Mouse (Mus musculus) liver, embryonic 15.5 days (tissue): Measurements from ENCODE around the gene Zfp57. TPM values are rescaled to one million over a fixed set of nuclear protein-coding genes. Genes with fewer than 3 reads are reported as not detected.

Experiments used
- ATAC-seq: fragments of 200-750 bp; cut with Nextera tagmentation; 2 replicates; pipeline ENCODE4 v1.8.0; 2017; ENCODE audit warnings: moderate number of reproducible peaks, mild to moderate bottlenecking, moderate library complexity; ENCODE audit not compliant: insufficient read depth
- H3K27ac ChIP-seq: fragments of 300-500 bp; sonication (generic); replicated peaks from 2 replicates; pipeline ENCODE4 v1.5.1; 2015; ENCODE audit warnings: mild to moderate bottlenecking, inconsistent platforms
- H3K27me3 ChIP-seq: fragments of 300-500 bp; sonication (generic); 2 replicates; pipeline ENCODE4 v1.6.1; 2015; ENCODE audit warnings: mild to moderate bottlenecking, inconsistent platforms
- H3K36me3 ChIP-seq: fragments of 300-500 bp; sonication (generic); replicated peaks from 2 replicates; pipeline ENCODE4 v1.6.1; 2015; ENCODE audit warnings: moderate library complexity, mild to moderate bottlenecking, inconsistent platforms
- H3K4me1 ChIP-seq: fragments of 300-500 bp; sonication (generic); replicated peaks from 2 replicates; pipeline ENCODE4 v1.6.1; 2015; ENCODE audit warnings: inconsistent platforms
- H3K4me2 ChIP-seq: fragments of 300-500 bp; sonication (generic); 2 replicates; pipeline ENCODE4 v1.6.1; 2015; ENCODE audit warnings: moderate library complexity, mild to moderate bottlenecking, inconsistent platforms
- H3K4me3 ChIP-seq: fragments of 300-500 bp; sonication (generic); replicated peaks from 2 replicates; pipeline ENCODE4 v1.5.1; 2015; ENCODE audit warnings: mild to moderate bottlenecking, inconsistent platforms
- H3K9ac ChIP-seq: fragments of 300-500 bp; sonication (generic); 2 replicates; pipeline ENCODE4 v1.6.1; 2015; ENCODE audit warnings: moderate library complexity, mild to moderate bottlenecking, inconsistent platforms
- H3K9me3 ChIP-seq: fragments of 300-500 bp; sonication (generic); replicated peaks from 2 replicates; pipeline ENCODE4 v1.6.1; 2016; ENCODE audit warnings: inconsistent platforms
- WGBS: fragments of 180-500 bp; shearing (Covaris S2); methylation state at CpG from one replicate; pipeline ENCODE4 v1.1.7; 2015; ENCODE audit warnings: mixed read lengths; ENCODE audit not compliant: insufficient replicate concordance; 5-methylcytosine and 5-hydroxymethylcytosine counted together
- polyA plus RNA-seq: library from polyadenylated mRNA; unstranded; fragments of >200 nt; fragmentation: Nextera tagmentation; extraction: Ambion mirVana; gene quantifications from 2 replicates; pipeline ENCODE4 v1.2.1, GENCODE M21; 2015

The Zfp57 gene
- polyA plus RNA-seq: 3.2 and 3.8 TPM in 2 replicates

DNA sequence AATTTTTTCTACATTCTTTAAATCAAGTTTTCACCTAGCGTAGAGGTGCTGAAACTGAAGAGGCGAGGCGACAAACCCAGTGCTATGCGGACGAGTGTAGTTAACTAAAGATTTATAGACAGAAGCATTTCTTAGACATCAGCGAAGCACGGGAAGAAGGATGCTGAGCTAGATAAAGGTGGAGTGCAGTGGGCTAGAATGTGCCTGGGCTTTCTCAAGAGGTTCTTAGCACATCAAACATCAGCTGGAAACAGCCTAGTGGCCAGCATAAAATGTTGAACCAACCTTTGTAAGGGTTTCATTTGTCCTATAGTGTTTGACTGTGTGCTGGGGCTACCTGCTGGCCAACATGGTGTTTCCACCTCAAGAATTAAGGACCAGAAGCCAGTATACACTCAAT is at the start of gene Zfp57:
Gene Zfp57 (plus strand): TSS at position 301 of the 400 bp plus-strand sequence.
- no peaks in the 10 kb centered on the region for H3K4me1 ChIP-seq
- peaks cover 33% of the 10 kb centered on the region for H3K27me3 ChIP-seq
- no peak within 1 kb of the TSS for H3K9ac ChIP-seq
- H3K27ac ChIP-seq: no peak within 1 kb of the TSS
- H3K36me3 ChIP-seq: no peaks in the 10 kb centered on the region
- H3K9me3 ChIP-seq: no peaks in the 10 kb centered on the region
- 73% methylated on average over 7 of the region's 7 CpGs for WGBS
- no peak for ATAC-seq
- no peak within 1 kb of the TSS for H3K4me3 ChIP-seq
- no peak within 1 kb of the TSS for H3K4me2 ChIP-seq

DNA sequence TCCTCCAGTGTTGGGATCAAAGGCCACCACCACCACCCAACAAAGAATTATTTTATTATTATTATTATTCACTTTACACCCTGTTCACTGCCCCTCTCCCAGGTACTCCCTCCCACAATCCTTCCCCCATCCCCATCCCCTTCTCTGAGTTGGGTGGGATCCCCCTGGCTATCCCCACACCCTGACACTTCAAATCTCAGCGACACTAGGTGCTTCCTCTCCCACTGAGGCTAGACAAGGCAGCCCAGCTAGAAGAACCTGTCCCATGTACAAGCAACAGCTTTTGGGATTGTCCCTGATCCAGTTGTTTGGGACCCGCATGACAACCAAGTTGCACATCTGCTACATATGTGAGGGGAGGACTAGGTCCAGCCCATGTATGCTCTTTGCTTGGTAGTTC is 48.3 kb upstream of the Zfp57 start:
- H3K36me3 ChIP-seq: peaks cover 21% of the 10 kb centered on the region
- no peak overlapping the region for H3K4me3 ChIP-seq
- ATAC-seq: no peak
- no peak overlapping the region for H3K27ac ChIP-seq
- H3K9me3 ChIP-seq: no peaks in the 10 kb centered on the region
- H3K9ac ChIP-seq: no peak overlapping the region
- WGBS: 80% methylated on average over 2 of the region's 2 CpGs
- peaks cover 14% of the 10 kb centered on the region for H3K27me3 ChIP-seq
- peaks cover 25% of the 10 kb centered on the region for H3K4me1 ChIP-seq
- no peak overlapping the region for H3K4me2 ChIP-seq

DNA sequence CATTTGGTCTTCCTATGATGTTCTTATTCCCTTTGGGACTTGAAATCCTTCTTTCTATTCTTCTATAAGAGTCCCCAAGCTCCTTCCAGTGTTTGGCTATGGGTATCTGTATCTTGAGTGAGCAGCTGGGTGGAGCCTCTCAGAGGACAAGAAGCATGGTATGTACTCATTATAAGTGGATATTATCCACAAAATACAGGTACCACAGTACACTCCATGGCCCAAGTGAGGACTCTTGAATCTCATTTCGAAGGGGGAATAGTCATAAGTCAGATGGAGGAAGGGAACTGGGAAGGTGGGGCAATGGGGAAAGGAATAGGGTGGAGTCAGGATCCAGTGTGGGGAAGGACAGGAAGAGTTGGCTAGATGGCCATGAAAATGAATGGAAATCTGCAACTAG is 47.9 kb upstream of the Zfp57 start:
- H3K9ac ChIP-seq: no peak overlapping the region
- no peak overlapping the region for H3K4me3 ChIP-seq
- no peaks in the 10 kb centered on the region for H3K9me3 ChIP-seq
- no peak overlapping the region for H3K4me2 ChIP-seq
- peaks cover 21% of the 10 kb centered on the region for H3K36me3 ChIP-seq
- H3K4me1 ChIP-seq: peaks cover 29% of the 10 kb centered on the region
- H3K27ac ChIP-seq: no peak overlapping the region
- no peak for ATAC-seq
- WGBS: 61% methylated on average over 1 of the region's 1 CpGs
- H3K27me3 ChIP-seq: peaks cover 10% of the 10 kb centered on the region

DNA sequence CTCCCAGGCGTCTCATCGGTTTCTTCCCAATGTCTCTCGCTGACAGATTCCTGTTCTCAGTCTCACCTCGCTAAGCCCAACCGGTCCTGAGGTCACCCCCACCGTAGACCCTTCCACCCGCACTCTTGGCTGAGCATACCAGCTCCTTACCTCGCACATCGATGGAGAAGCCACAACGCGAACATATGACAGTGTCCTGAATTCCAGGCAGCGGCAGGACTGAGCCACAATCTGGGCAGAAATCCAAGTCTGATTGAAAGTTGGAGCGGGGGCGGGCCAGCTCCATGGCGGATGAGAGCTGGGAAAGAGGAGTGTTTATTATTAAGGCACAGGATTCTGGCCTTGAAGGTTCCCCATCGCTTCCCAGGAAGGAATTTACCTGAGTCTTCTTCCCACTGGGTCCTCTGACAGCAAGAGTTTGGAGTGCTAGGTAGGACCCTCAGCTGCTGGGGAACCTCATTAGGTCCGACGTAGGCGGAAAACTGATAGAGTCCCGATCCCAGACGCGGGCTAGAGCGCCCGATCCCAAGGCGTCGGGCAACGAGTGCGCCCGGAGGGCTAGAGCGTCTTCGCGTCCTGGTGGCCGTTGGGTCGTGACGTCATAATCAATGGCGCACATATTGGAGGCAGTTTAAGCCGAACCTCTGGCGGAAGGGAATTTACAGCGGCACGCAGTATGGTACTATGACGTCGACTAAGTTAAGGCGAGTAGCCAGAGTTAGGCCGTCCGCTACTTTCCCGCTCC is 42.8 kb upstream of the Zfp57 start, which contains the start of the genes Znrd1 and Znrd1as:
Gene Znrd1 (minus strand): TSS at position 561 of the 745 bp plus-strand sequence.
Gene Znrd1as (plus strand): TSS at position 594 of the 745 bp plus-strand sequence.
- 0 out of 2 replicates have a peak, but pooled peaks cover 10% of the 10 kb centered on the region for H3K36me3 ChIP-seq
- no peaks in the 10 kb centered on the region for H3K9me3 ChIP-seq
- ATAC-seq: peak; percentile 96
- under 1% methylated on average over 46 of the region's 46 CpGs for WGBS
- peak within 1 kb of the TSS; percentile 70 for H3K9ac ChIP-seq
- peak within 1 kb of the TSS; percentile 60 for H3K27ac ChIP-seq
- peaks cover 20% of the 10 kb centered on the region for H3K4me1 ChIP-seq
- H3K4me2 ChIP-seq: peak within 1 kb of the TSS; percentile 79
- H3K4me3 ChIP-seq: peak within 1 kb of the TSS; percentile 72
- H3K27me3 ChIP-seq: no peaks in the 10 kb centered on the region

DNA sequence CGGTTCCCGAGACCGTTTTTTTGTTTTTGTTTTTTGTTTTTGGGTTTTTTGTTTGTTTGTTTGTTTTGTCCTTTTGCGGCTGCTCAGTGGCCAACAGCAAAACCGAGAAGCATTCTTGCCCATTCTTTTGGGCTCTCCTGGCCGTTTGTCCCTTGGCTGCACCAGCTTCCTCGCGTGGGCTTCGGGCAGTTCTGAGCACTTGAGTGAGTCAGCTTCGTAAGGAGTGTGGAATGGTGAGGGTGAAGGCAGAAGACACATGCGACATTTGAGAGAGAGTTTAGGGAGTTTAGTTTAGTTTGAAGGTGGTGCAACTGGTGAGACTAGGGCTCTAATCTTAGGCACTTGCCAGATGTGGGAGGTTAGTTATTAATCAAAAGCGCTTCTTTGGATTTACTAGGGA is 42.1 kb upstream of the Zfp57 start:
- Histone ChIP-seq H3K4me3 (peak overlapping the region; percentile 72), H3K4me1 (peaks cover 20% of the 10 kb centered on the region), H3K27ac (peak overlapping the region; percentile 60)

DNA sequence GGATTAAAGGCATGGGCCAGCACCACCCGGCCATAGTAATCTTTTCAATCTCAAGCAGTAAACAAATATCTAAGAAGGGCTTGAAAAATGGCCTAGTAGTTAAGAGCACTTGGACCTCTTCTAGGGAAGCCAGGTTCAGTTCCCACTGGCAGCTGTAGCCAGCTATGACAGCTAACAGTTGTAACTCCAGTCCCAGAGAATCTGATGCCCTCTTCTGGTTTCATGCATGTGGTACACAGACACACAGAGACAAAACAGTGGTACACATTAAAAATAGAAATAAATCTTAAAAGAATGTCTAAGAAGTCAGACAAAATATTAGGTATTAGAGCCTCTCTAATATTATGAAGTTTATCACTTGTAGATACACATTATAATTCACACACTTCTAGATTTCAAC is 39.8 kb upstream of the Zfp57 start:
- Histone ChIP-seq H3K36me3 (0 out of 2 replicates have a peak, but pooled peaks cover 7% of the 10 kb centered on the region), H3K27me3 (no peaks in the 10 kb centered on the region), H3K9me3 (no peaks in the 10 kb centered on the region), H3K27ac (no peak overlapping the region), H3K4me3 (no peak overlapping the region), H3K4me1 (peaks cover 20% of the 10 kb centered on the region), H3K4me2 (no peak overlapping the region), H3K9ac (no peak overlapping the region)
- ATAC-seq: no peak
- WGBS: 59% methylated on average over 1 of the region's 1 CpGs

More for the DNA sequence above, 42.1 kb upstream of the Zfp57 start:
- H3K9me3 ChIP-seq: no peaks in the 10 kb centered on the region
- ATAC-seq: no peak
- 0 out of 2 replicates have a peak, but pooled peaks cover 10% of the 10 kb centered on the region for H3K36me3 ChIP-seq
- H3K27me3 ChIP-seq: no peaks in the 10 kb centered on the region
- peak overlapping the region; percentile 70 for H3K9ac ChIP-seq
- WGBS: 14% methylated on average over 12 of the region's 12 CpGs
- peak overlapping the region; percentile 79 for H3K4me2 ChIP-seq

DNA sequence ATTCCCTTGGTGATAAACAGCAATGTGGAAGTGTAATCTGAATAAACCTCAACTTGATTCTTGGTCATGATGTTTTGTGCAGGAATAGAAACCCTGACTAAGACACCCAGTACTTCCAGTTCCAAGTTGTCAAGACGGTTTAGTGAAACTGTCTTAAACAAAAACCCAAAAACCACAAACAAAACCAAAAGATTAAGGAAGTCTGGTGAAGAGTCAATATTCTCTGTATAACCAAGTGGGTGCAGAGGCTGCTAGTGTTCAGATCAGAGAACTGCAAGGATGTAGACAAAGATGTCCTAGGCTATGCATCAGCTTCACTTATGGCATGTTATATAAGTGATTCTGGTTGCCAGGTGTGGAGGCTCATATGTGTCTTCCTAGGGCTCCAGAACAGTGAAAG is 34.1 kb upstream of the Zfp57 start:
- Histone ChIP-seq H3K27me3 (no peaks in the 10 kb centered on the region), H3K9ac (no peak overlapping the region), H3K4me3 (no peak overlapping the region), H3K27ac (no peak overlapping the region), H3K4me2 (no peak overlapping the region), H3K4me1 (no peaks in the 10 kb centered on the region), H3K9me3 (no peaks in the 10 kb centered on the region), H3K36me3 (no peaks in the 10 kb centered on the region)
- WGBS: 8% methylated on average over 1 of the region's 1 CpGs
- no peak for ATAC-seq

DNA sequence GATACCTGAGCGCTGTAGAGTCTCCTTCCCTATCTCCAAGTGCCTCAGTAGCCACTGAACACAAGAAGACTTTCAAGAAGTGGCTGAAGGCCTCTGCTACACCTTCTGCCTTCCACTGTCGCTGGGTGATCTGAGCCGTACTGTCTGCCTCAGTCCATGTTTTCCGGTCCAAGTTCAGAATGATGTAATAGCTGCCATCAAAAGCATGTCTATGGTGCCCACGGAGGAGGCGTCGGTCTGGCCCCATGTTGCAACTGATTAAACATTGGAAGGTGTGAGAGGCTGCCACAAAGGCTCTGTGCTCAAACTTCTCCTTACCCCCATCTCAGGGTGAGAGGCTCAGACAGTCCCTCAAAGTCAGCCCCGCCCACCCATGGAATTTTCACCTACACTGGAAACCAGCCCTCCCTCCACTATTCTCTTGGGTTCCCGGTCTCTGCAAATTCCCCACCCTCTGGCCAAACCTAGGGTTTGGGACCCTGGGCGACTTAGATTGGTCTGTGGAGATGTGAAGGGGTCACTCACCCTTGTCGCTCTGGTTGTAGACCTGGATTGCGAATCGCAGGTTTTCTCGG is 30.6 kb upstream of the Zfp57 start:
- Histone ChIP-seq H3K4me1 (no peaks in the 10 kb centered on the region), H3K27me3 (0 out of 2 replicates have a peak, but pooled peaks cover 3% of the 10 kb centered on the region), H3K4me3 (no peak overlapping the region), H3K9me3 (no peaks in the 10 kb centered on the region), H3K36me3 (no peaks in the 10 kb centered on the region), H3K27ac (no peak overlapping the region), H3K4me2 (no peak overlapping the region), H3K9ac (no peak overlapping the region)
- ATAC-seq: peak; percentile 31
- WGBS: 65% methylated on average over 14 of the region's 14 CpGs

DNA sequence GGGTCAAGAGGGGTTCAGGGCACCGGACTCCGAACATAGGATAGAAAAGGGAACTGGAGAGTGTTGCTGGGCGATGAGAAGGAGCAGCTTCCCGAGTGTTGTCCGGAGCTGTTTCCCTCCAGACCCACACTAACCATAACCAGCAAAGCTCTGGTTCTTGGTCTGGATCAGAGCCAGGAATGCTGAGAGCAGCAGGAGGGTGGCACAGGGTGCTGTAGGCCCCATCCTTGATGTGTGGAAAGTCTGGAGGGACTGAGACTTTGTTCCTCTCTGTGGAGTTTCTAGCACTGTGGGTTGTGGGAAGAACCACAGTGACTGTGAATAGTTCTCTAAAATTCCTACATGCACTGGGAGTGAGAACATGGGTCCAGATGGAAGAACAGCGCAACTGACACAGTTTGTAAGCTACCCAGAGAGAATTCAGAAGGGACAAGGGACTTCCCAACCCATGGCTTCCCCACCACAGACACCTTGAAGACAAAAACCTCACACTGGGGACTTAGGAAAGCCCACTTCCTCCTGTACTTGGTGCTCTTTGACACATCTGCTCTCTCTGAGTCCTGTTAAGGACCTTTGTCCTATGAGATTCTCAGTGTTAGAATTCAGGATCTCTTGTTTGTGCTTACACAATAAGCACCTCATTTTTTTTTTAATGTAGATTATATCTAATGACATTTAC is 29.7 kb upstream of the Zfp57 start:
- no peak overlapping the region for H3K27ac ChIP-seq
- 56% methylated on average over 6 of the region's 6 CpGs for WGBS

DNA sequence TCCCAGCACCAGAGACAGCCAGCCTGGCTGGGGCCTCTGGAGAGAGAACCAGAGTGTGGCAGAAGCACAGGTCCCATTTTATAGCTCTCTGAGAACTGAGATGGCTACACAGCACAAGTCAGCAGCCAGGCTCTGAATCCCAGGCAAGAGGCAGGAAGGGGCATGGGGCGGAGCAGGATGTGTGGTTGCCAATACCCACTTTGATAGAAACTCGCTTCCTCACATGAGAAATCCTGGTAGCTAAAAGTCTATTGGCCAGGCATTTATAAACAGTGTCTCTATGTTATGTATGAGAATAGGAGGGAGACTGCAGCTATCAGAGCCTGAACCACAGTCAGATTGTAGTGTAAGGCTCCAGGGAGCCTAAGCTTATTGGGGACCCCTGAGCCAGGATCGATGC is 28.2 kb upstream of the Zfp57 start:
- Histone ChIP-seq H3K27me3 (0 out of 2 replicates have a peak, but pooled peaks cover 3% of the 10 kb centered on the region), H3K36me3 (no peaks in the 10 kb centered on the region), H3K4me1 (no peaks in the 10 kb centered on the region), H3K4me2 (no peak overlapping the region), H3K27ac (no peak overlapping the region), H3K4me3 (no peak overlapping the region), H3K9ac (no peak overlapping the region), H3K9me3 (no peaks in the 10 kb centered on the region)
- no peak for ATAC-seq
- WGBS: 25% methylated on average over 3 of the region's 3 CpGs

More for the DNA sequence above, 29.7 kb upstream of the Zfp57 start:
- ATAC-seq: no peak
- no peak overlapping the region for H3K4me3 ChIP-seq
- H3K27me3 ChIP-seq: 0 out of 2 replicates have a peak, but pooled peaks cover 3% of the 10 kb centered on the region
- no peak overlapping the region for H3K9ac ChIP-seq
- no peaks in the 10 kb centered on the region for H3K4me1 ChIP-seq
- no peak overlapping the region for H3K4me2 ChIP-seq
- no peaks in the 10 kb centered on the region for H3K9me3 ChIP-seq
- H3K36me3 ChIP-seq: no peaks in the 10 kb centered on the region

DNA sequence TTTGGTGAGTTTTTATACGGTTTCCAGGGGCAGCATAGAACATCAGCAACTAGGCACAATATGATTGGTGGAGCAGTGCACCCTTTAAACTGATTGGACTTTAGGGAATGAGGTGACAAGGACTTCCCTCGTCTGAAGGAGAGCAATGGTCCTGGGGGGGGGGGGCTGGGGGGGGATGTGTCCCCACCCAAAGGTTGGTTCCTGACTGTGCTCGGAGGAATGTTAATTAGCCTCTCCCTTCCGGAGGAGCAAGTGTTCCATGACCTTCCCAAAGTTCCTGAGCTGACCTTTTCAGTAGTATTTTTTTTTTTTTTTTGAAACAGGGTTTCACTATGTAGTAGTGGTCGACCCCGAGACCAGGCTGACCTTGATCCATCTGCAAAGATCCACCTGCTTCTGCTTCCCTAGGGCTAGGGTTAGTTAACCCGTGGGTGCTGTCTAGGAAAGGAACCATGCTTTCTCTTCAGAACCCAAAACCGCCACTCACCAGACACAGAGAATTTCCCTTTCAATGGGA is 27.6 kb upstream of the Zfp57 start:
- Histone ChIP-seq H3K9ac (no peak overlapping the region), H3K4me2 (no peak overlapping the region), H3K4me3 (no peak overlapping the region), H3K4me1 (no peaks in the 10 kb centered on the region), H3K9me3 (no peaks in the 10 kb centered on the region), H3K27ac (no peak overlapping the region), H3K36me3 (no peaks in the 10 kb centered on the region), H3K27me3 (peaks cover 4% of the 10 kb centered on the region; the same call in 1 of the 2 replicates)
- WGBS: 47% methylated on average over 8 of the region's 8 CpGs
- ATAC-seq: no peak
